Mouse (Mus musculus) midbrain, embryonic 16.5 days (tissue): ENCODE measurements at regions not wholly inside any gene's neighbourhood (a gene's known extent, or its start where the extent isn't known, plus 50 kb on each side); places are given as distances from the start of the nearest gene placed in this dataset.

Source experiments
- ATAC-seq: fragments of 200-750 bp; cut with Nextera tagmentation; 2 replicates; pipeline ENCODE4 v1.8.0; 2017; ENCODE audit warnings: moderate TSS enrichment
- H3K27ac ChIP-seq: fragments of 300-500 bp; sonication (generic); 2 replicates; pipeline ENCODE4 v1.5.1; 2014; ENCODE audit warnings: mild to moderate bottlenecking, low read length, mixed read lengths
- H3K27me3 ChIP-seq: fragments of 300-500 bp; sonication (generic); 2 replicates; pipeline ENCODE4 v1.6.1; 2014; ENCODE audit warnings: low read depth, low read length, mixed read lengths; ENCODE audit not compliant: control insufficient read depth, insufficient read depth
- H3K36me3 ChIP-seq: fragments of 300-500 bp; sonication (generic); 2 replicates; pipeline ENCODE4 v1.6.1; 2014; ENCODE audit warnings: mild to moderate bottlenecking, low read length, moderate library complexity, mixed read lengths; ENCODE audit not compliant: control insufficient read depth, insufficient read depth
- H3K4me1 ChIP-seq: fragments of 300-500 bp; sonication (generic); 2 replicates; pipeline ENCODE4 v1.6.1; 2014; ENCODE audit warnings: mild to moderate bottlenecking, low read length, mixed read lengths; ENCODE audit not compliant: control insufficient read depth, insufficient read depth
- H3K4me2 ChIP-seq: fragments of 300-500 bp; sonication (generic); 2 replicates; pipeline ENCODE4 v1.6.1; 2014; ENCODE audit warnings: mild to moderate bottlenecking, low read length, mixed read lengths
- H3K4me3 ChIP-seq: fragments of 300-500 bp; sonication (generic); 2 replicates; pipeline ENCODE4 v1.5.1; 2014; ENCODE audit warnings: low read depth, mild to moderate bottlenecking, low read length, moderate library complexity, mixed read lengths
- H3K9ac ChIP-seq: fragments of 300-500 bp; sonication (generic); 2 replicates; pipeline ENCODE4 v1.6.1; 2014; ENCODE audit warnings: low read depth, low read length, mixed read lengths
- H3K9me3 ChIP-seq: fragments of 300-500 bp; sonication (generic); replicated peaks from 2 replicates; pipeline ENCODE4 v1.6.1; 2014; ENCODE audit warnings: mild to moderate bottlenecking, low read length, mixed read lengths; ENCODE audit not compliant: control insufficient read depth, poor library complexity, severe bottlenecking
- WGBS: fragments of 180-500 bp; shearing (Covaris S2); extraction: QIAGEN DNeasy Blood & Tissue Kit; methylation state at CpG from one replicate; pipeline ENCODE4 v1.1.7; 2014; 5-methylcytosine and 5-hydroxymethylcytosine counted together

GRCm38 (mm10) chr1:177308213-177308872 lies 50.3 kb upstream of the Akt3 start:
- no peak overlapping the region for H3K27ac ChIP-seq
- H3K27me3 ChIP-seq: no peaks in the 10 kb centered on the region

More at GRCm38 (mm10) chr1:177308213-177308872, 50.3 kb upstream of the Akt3 start:
- H3K4me1 ChIP-seq: 0 out of 2 replicates have a peak, but pooled peaks cover 3% of the 10 kb centered on the region
- no peak overlapping the region for H3K4me3 ChIP-seq
- 44% methylated on average over 5 of the region's 5 CpGs for WGBS
- H3K9me3 ChIP-seq: no peaks in the 10 kb centered on the region
- ATAC-seq: no peak
- no peak overlapping the region for H3K9ac ChIP-seq
- no peak overlapping the region for H3K4me2 ChIP-seq
- H3K36me3 ChIP-seq: no peaks in the 10 kb centered on the region
